Mouse (Mus musculus) limb, embryonic 14.5 days (tissue): Measurements from ENCODE around the gene Kif1c. TPM values are rescaled to one million over a fixed set of nuclear protein-coding genes. Genes with fewer than 3 reads are reported as not detected.
A peak's percentile ranks its signal among the peaks of the same experiment; 100 is the strongest.

Experiments used
- ATAC-seq: fragments of 200-750 bp; cut with Nextera tagmentation; 2 replicates; pipeline ENCODE4 v1.8.0; 2017; ENCODE audit warnings: low read depth, moderate number of reproducible peaks, moderate TSS enrichment; ENCODE audit not compliant: low FRiP score
- DNase-seq: peaks from one replicate; pipeline ENCODE4 v3.0.0-alpha.2; 2015; ENCODE audit warnings: low spot score
- H3K27ac ChIP-seq: fragments of 300-500 bp; sonication (generic); replicated peaks from 2 replicates; pipeline ENCODE4 v1.5.1; 2014; ENCODE audit warnings: low read depth, mild to moderate bottlenecking, low read length, moderate library complexity, mixed read lengths
- H3K27me3 ChIP-seq: fragments of 300-500 bp; sonication (generic); 2 replicates; pipeline ENCODE4 v1.6.1; 2014; ENCODE audit warnings: low read length, mixed read lengths; ENCODE audit not compliant: control insufficient read depth, insufficient read depth
- H3K36me3 ChIP-seq: fragments of 300-500 bp; sonication (generic); 2 replicates; pipeline ENCODE4 v1.6.1; 2014; ENCODE audit warnings: mild to moderate bottlenecking, low read length, moderate library complexity, mixed read lengths; ENCODE audit not compliant: control insufficient read depth, insufficient read depth
- H3K4me1 ChIP-seq: fragments of 300-500 bp; sonication (generic); 2 replicates; pipeline ENCODE4 v1.6.1; 2014; ENCODE audit warnings: antibody characterized with exemption, low read length, mixed read lengths; ENCODE audit not compliant: control insufficient read depth, insufficient read depth
- H3K4me2 ChIP-seq: fragments of 300-500 bp; sonication (generic); replicated peaks from 2 replicates; pipeline ENCODE4 v1.6.1; 2014; ENCODE audit warnings: low read depth, mild to moderate bottlenecking, low read length, moderate library complexity; ENCODE audit not compliant: severe bottlenecking
- H3K4me3 ChIP-seq: fragments of 300-500 bp; sonication (generic); replicated peaks from 2 replicates; pipeline ENCODE4 v1.5.1; 2014; ENCODE audit warnings: low read length
- H3K9ac ChIP-seq: fragments of 300-500 bp; sonication (generic); 2 replicates; pipeline ENCODE4 v1.6.1; 2014; ENCODE audit warnings: mild to moderate bottlenecking, low read depth, low read length, moderate library complexity; ENCODE audit not compliant: severe bottlenecking
- H3K9me3 ChIP-seq: fragments of 300-500 bp; sonication (generic); 2 replicates; pipeline ENCODE4 v1.6.1; 2016; ENCODE audit warnings: low read length; ENCODE audit not compliant: control insufficient read depth
- POLR2A ChIP-seq: fragments of 200-500 bp; IDR thresholded peaks from 2 replicates; pipeline ENCODE4 v1.8.0; 2012; ENCODE audit warnings: inconsistent platforms, mild to moderate bottlenecking, moderate library complexity, borderline replicate concordance; ENCODE audit not compliant: insufficient read depth, insufficient read length; ENCODE audit errors: extremely low read depth
- WGBS: fragments of 180-500 bp; shearing (Covaris S2); extraction: QIAGEN DNeasy Blood & Tissue Kit; methylation state at CpG from one replicate; pipeline ENCODE4 v1.1.7; 2014; 5-methylcytosine and 5-hydroxymethylcytosine counted together
- polyA plus RNA-seq, 2 experiments: library from polyadenylated mRNA; depleted of rRNA in 1 of 2; stranded (reverse) in 1 of 2; unstranded in 1 of 2; fragments of >200 nt; fragmentation: Nextera tagmentation in 1 of 2; extraction: Ambion mirVana in 1 of 2; gene quantifications; 2 replicates each; pipeline versions ENCODE4 v1.2.1 to v1.2.3; 2012 to 2014

The Kif1c gene
- polyA plus RNA-seq, 2 experiments: 14.6 to 45.8 TPM

DNA sequence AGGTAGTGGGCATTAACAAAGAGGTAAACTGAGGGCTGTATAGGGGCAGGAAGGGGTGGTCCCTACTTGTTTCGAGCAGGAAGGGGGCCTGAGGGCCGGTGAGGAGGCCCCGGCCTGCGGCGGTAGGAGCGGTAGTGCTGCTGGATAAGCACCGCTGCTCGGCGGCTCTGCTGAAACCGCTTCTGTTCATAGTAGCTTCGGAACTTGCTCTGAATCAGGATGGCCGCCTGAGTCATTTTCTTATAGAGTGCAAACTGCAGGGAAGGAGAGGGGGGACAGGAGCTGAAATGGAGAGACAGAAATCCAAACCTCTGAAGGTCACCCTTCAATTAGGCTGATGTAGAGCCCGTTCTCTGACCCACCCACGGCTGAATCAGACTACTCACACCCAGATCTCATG, 29.9 kb upstream of the Kif1c start:
- H3K27ac ChIP-seq: peak overlapping the region; percentile 97
- 54% methylated on average over 14 of the region's 14 CpGs for WGBS
- no peak for ATAC-seq
- no peaks in the 10 kb centered on the region for H3K9me3 ChIP-seq
- DNase-seq: no peak
- no peak for TF ChIP-seq POLR2A
- H3K4me1 ChIP-seq: peaks cover 11% of the 10 kb centered on the region
- peaks cover 48% of the 10 kb centered on the region for H3K36me3 ChIP-seq
- H3K9ac ChIP-seq: peak overlapping the region; percentile 73
- peak overlapping the region; percentile 65 for H3K4me3 ChIP-seq
- H3K27me3 ChIP-seq: no peaks in the 10 kb centered on the region
- peak overlapping the region; percentile 87 for H3K4me2 ChIP-seq

DNA sequence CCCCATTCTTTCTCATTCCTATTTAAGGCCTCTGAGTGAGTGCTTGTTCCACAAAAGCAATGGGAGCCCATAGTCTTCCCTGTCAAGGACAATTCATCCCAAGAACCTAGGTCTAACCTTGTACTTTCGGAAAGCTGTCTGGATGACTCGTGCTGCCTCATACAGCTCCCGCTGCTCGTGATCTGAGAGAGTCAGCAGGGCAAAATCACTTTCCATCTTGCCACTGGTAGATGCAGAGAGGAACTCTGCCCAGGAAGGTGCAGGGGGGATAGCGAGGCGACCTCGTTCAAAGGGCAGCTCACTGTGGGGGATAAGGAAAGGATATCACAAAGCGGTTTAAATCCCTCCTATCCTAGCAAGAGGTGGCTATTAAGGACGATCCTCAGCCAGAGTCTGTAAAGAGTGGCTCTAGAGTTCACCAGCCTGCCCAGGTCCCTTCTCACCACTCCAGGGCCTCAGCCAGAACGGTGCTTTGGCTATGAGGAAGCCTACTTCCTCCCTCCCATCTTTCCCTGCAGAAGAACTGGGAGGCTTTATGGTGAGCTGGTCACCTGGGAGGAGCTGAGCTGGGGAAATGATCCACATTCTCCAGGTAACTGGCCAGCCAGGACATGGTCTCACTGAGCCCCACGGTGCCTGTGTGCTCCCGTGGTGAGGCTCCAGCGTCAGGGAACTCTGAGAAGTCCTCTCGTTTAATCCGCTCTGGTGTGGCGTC, 28.9 kb upstream of the Kif1c start:
- ATAC-seq: no peak
- Histone ChIP-seq H3K4me2 (peak overlapping the region; percentile 87; the same call in 1 of the 2 replicates), H3K27me3 (no peaks in the 10 kb centered on the region), H3K4me1 (peaks cover 11% of the 10 kb centered on the region), H3K4me3 (no peak overlapping the region), H3K36me3 (peaks cover 48% of the 10 kb centered on the region), H3K9me3 (no peaks in the 10 kb centered on the region), H3K27ac (no peak overlapping the region), H3K9ac (no peak overlapping the region)
- no peak for DNase-seq
- 89% methylated on average over 16 of the region's 16 CpGs for WGBS
- no peak for TF ChIP-seq POLR2A

GRCm38 (mm10) chr11:70674014-70674413, 26.3 kb upstream of the Kif1c start:
- no peak overlapping the region for H3K27ac ChIP-seq
- H3K4me1 ChIP-seq: 0 out of 2 replicates have a peak, but pooled peaks cover 2% of the 10 kb centered on the region
- TF ChIP-seq POLR2A: no peak
- H3K9me3 ChIP-seq: no peaks in the 10 kb centered on the region
- H3K4me2 ChIP-seq: no peak overlapping the region
- DNase-seq: no peak
- no peak for ATAC-seq
- no peak overlapping the region for H3K9ac ChIP-seq
- H3K36me3 ChIP-seq: peaks cover 51% of the 10 kb centered on the region
- H3K27me3 ChIP-seq: no peaks in the 10 kb centered on the region
- 83% methylated on average over 6 of the region's 6 CpGs for WGBS
- H3K4me3 ChIP-seq: no peak overlapping the region

GRCm38 (mm10) chr11:70674501-70674900, 25.8 kb upstream of the Kif1c start:
- H3K9ac ChIP-seq: no peak overlapping the region
- 0 out of 2 replicates have a peak, but pooled peaks cover 2% of the 10 kb centered on the region for H3K4me1 ChIP-seq
- no peaks in the 10 kb centered on the region for H3K27me3 ChIP-seq
- H3K4me3 ChIP-seq: no peak overlapping the region
- no peak for TF ChIP-seq POLR2A
- DNase-seq: no peak
- H3K9me3 ChIP-seq: no peaks in the 10 kb centered on the region
- 68% methylated on average over 10 of the region's 11 CpGs for WGBS
- no peak overlapping the region for H3K27ac ChIP-seq
- H3K4me2 ChIP-seq: no peak overlapping the region
- no peak for ATAC-seq
- peaks cover 56% of the 10 kb centered on the region for H3K36me3 ChIP-seq

DNA sequence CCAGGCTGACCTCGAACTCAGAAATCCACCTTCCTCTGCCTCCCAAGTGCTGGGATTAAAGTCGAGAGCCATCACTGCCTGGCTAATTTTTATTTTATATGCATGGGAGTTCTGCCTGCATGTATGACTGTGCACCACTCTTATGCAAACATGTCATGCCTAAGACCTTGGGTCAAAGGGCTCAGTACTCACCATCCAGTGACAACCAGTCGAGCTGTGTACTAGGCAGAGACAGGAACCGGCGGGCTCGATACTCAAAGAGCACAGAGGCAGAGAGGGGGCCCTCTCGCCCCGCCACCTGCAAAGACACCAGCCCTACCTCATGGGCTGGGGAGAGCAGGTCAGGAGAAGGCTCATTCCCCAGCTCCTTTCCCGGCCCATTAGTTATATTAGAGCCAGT, 22.3 kb upstream of the Kif1c start:
- no peak overlapping the region for H3K9ac ChIP-seq
- DNase-seq (no peak), ATAC-seq (no peak)
- no peaks in the 10 kb centered on the region for H3K9me3 ChIP-seq
- no peak overlapping the region for H3K4me2 ChIP-seq
- H3K27ac ChIP-seq: no peak overlapping the region
- H3K4me3 ChIP-seq: no peak overlapping the region
- H3K27me3 ChIP-seq: no peaks in the 10 kb centered on the region
- WGBS: 78% methylated on average over 9 of the region's 9 CpGs
- H3K36me3 ChIP-seq: peaks cover 63% of the 10 kb centered on the region
- no peak for TF ChIP-seq POLR2A
- no peaks in the 10 kb centered on the region for H3K4me1 ChIP-seq
